Mouse (Mus musculus): ENCODE data around the gene Tph2.
A peak's percentile ranks its signal among the peaks of the same experiment; 100 is the strongest.
"Not testable (repeated sequence)": the region's sequence is repeated elsewhere in the genome, so short reads cannot be mapped to it uniquely, and the experiment has no call there.

The Tph2 gene

DNA sequence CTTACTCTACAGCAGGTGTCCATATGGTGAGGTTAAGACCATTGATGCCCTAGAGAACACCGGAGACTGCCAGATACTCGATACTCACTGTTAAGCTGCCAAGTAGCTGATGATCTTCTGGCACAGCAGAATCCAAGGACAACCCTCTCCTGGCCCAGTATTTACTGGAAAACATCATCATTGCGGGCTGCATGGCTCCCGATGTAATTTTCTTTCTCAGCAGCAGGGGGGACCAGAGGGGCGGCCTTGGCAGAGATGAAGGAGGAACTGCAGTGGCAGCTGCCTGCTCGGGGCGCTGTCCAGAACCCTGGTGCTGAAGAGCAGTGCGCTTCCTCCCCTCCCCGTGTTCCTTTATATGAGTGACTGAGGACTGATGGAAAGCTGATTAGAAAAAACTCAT is at the start of gene Tph2:
Tph2 (minus strand) TSS at position 326 of the 400 bp plus-strand sequence.
- peak; percentile 75 for DNase-seq

DNA sequence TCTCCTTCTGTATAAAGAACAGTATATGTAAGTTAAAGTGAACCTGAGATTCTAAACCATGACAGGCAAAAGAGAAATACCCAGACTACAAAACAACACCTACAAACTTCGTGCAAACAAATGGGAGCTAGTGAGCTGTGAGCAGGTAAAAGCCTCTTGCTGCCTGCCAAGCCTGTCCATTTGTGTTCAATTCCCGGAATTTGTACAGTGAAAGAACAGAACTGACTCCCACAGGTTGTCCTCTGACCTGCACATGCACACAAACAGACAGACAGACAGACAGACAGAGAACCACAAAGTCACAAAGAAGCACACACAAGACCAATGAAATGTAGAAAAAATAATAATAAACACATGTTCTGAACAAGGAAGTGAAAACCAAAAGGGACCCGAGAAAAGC is 49.0 kb upstream of the Tph2 start:
- no peak for DNase-seq

DNA sequence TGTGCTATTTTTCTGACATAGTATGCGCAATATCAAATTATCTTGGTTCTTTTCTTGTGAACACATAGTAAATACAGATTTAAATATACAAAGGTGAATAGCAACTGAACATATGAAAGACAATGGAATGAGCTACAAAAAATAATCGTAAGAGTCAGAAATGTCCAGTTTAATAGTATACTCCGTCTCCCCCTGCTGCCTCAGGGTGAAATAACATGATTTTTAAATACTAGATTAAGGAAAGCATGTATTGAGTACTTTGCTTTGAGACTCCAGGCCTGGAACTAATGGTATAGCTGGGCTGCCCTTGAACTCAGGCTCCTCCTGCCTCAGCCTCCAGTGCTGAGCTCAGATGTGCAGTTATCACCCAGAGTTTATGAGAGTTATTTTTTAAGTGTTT is 47.7 kb upstream of the Tph2 start:
- DNase-seq, result no peak

DNA sequence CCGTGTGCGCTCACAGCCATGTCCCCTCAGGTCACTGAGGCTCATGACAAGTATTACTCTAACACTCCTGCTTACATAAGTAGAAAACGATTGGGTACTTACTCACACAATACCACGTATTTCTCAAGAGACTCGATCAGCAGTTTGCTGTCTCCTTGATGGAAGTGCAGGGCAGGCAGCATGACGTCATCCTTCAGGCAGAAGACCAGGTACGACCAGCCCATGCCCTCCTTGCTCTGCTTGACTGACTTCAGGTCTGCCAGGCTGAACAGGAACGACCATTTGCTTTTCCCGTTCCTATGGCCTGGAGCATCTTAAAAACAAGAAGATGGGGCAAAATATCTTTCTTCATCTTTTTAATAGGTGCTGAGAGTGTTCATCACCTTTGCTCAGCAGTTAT is 44.2 kb upstream of the Tph2 start:
- no peak for DNase-seq

DNA sequence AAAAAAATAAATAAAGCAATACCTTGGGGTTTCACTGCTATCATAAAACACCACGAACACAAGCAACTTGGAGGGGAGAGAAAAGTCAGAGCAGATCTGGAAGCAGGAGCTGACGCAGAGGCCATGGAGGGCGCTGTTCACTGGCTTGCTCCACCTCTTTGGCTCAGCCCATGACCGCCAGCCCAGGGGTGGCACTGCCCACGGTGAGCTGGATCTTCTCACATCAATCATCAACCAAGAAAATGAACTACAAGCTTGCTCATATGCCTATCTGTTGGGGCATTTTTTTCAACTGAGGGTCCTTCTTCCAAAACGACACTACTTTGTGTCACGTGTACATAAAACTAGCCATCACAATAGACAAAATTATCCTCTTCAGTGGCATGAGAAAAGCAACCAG is 41.8 kb upstream of the Tph2 start:
- no peak for DNase-seq

DNA sequence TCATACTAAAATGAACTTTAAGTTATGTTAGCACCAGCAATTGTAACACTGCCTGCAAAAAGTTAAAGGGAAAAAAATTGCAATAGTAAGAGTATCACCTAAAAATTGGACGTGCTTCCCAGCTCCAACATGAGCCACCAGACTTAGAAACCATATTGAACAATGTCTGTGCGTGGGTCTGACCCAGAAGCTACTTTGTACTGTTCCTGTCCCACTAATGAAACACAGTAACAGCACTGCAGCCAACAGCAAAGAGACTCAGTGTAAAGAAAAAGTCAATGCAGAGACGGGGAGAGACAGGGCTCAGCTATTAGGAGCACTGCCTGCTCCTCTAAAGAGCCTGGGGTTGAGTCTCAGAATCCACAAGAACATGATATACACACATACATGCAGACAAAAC is 39.0 kb upstream of the Tph2 start:
- DNase-seq, result no peak

DNA sequence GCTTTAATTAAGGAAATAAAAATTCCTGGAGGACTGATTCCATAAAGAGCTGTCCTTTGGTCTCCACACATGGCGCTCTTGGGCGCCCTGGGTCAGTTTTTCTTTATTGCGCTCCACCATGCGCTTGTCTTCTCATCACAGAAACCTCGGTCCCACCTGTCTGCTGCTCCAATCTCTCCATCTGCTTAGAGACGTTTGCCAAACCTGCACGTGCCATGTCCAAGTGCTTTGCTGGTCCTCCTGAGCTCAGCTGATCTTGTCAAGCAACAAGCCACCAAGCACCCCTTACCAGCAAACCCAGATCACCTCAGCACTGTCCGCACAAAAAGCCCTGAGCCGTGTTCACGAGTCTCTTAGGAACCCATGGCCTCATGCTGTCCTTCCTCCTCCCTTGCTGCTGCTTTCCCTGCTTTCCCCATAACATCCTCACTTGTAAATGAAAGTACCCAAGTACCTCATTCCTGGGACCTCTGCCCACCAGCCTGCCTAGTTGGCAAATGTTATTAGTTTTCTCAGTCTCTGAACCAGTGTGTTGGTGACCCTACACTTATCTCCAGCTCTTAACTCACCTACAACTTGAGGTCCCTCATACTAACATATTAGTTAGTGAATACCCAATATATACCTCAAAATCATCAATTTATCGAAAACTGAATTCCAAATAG is 28.2 kb upstream of the Tph2 start:
- DNase-seq, result peak; percentile 68

DNA sequence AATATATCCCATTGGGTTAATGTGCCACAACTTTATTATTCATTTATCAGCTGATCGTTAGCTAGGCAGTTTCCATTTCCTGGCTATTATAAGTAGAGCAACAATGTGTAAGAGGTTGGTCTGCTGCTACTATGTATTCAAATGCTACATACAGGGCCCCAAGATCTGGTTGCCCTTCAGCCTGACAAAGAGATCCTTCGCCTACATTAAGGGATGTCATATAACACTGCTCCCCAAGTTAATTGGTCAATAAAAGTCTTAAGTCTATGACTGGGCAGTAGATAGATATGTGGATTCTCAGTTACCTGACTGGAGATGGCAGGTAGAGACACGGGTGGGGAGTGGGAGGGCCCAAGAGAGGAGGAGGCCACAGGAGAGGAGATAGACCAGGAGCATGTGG is 21.0 kb upstream of the Tph2 start:
- DNase-seq, result no peak

DNA sequence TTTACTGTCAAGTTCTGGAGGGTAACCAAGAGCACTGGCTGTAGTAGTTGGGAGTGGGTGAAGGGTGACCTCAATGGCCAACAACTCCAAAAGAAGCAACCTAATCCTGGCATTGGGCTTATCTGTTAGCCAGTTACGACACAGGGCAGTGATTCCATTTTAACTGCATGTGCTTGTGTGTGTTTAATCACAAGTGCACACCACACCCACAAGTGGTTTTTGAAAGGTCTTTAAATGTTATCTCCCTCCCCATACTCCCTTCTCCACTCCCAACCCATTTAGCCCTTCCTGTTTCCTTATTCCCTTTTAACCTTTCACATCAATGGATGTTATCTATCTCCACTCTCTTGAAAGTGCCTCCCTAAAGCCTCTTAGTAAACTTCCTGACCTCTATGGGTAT is 20.5 kb upstream of the Tph2 start:
- DNase-seq, result no peak

GRCm38 (mm10) chr10:115191214-115191613 is 6.4 kb upstream of the Tph2 start:
- DNase-seq, result peak; percentile 33

DNA sequence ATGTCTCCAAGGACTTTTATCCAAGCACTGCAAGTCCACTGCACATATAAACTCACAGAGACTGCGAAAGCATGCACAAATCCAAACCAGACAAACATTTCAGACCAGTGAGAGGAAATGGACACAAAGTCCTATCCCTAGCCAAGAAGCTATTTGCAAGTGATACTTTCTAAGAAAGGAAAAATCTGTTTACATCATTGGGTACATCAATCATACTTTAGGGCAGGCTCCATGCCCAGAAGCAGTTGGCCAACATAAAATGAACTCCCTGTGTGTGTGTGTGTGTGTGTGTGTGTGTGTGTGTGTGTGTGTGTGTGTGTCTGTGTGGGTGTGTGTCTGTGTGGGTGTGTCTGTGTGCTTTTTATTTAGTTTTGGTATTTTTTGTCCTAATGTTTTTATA is 2.6 kb upstream of the Tph2 start:
- DNase-seq, result no peak

- DNase-seq, result no peak
Measured at GRCm38 (mm10) chr10:115181034-115181433, 3.8 kb downstream of the Tph2 start.

DNA sequence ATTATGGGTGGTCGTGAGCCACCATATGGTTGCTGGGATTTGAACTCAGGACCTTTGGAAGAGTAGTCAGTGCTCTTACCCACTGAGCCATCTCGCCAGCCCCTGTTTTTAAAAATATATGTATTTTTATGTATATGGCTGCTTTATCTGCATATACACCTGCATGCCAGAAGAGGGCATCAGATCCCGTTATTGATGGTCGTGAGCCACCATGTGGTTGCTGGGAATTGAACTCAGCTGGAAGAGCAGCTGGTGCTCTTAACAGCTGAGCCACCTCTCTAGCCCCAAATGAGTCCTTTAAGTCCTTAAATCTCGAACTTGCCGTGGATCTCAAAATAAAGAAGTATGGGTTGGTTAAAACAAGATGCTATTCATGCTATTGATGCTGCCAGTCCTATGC is 6.8 kb downstream of the Tph2 start:
- DNase-seq, result not testable (repeated sequence)

- peak; percentile 74 for DNase-seq
Measured at GRCm38 (mm10) chr10:115175591-115175991, 9.2 kb downstream of the Tph2 start.

DNA sequence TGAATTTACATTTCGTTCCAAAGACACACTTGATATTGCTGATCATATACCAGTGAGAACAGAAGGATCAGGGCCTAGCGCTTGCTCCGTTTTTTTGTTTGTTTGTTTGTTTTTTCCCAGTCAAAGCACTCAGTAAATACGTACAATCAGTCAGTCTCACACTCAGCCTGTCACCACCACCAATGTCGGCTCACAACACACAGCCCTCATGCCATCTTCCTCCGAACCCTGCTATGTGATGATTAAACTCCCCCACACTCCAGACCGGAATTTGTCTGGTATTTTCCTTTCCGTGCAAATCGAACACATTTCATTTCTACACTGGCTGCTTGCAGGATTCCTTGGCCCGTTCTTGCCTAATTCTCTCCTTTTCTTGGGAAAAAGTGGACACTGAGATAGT is 11.5 kb downstream of the Tph2 start:
- DNase-seq, result no peak

DNA sequence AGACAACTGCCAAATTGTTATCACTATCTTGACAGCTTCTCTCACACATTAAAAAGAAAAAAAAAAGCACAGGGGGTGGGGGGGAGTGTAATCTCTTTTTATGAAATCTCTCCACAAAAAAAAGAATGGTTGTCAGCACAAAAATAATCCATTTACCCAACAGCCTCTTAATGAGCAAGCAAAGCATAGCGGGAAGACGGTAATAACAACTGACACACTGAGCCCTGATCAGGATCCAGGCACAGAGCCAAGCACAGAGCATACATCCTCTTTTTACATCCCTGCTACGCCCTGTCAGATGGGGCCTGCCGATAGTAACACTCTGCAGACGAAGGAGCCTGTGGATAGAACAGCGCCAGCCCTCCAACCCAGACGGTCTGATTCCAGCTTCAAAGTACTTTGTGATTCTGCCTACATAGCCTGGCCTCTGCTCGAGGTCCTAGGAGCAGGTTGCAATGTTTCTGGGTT is 13.4 kb downstream of the Tph2 start:
- DNase-seq, result no peak

DNA sequence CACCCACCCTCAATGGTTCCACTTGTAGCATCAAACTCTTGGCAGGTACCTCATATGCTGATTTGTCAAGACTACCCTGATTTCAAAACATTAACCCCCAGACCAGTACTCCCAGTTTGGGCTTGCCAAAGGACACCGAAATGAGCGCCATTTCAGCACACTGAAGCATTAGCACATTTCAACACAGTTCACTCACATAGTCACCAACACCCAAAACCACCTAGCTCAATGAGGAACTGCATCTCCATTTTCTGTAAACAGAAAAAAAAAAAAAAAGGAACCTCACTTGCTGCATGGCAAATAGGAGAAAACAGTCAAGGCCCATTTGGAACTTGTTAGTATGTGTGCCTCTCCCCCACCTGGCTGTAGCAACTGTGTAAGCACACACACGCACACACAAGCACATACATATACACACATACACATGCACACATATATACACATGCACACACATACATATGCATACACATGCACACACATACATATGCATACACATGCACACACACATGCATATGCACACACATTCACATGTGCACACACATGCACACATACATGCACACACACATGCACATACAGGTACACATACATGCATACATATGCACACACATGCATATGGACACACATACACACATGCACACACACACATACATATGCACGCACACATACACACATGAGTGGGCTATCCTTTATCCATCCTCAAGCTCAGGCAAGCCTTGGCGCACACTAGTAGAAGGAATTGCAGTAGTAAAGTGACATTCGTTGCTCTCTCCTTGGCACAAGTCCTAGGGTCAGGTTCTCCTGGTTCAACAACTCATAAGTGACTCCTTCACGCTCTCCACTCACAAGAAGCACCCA is 14.1 kb downstream of the Tph2 start:
- no peak for DNase-seq

- no peak for DNase-seq
Measured at GRCm38 (mm10) chr10:115169410-115169809, 15.4 kb downstream of the Tph2 start.

GRCm38 (mm10) chr10:115160289-115160688 is 24.5 kb downstream of the Tph2 start:
- no peak for DNase-seq

GRCm38 (mm10) chr10:115147308-115147707 is 37.5 kb downstream of the Tph2 start:
- no peak for DNase-seq

DNA sequence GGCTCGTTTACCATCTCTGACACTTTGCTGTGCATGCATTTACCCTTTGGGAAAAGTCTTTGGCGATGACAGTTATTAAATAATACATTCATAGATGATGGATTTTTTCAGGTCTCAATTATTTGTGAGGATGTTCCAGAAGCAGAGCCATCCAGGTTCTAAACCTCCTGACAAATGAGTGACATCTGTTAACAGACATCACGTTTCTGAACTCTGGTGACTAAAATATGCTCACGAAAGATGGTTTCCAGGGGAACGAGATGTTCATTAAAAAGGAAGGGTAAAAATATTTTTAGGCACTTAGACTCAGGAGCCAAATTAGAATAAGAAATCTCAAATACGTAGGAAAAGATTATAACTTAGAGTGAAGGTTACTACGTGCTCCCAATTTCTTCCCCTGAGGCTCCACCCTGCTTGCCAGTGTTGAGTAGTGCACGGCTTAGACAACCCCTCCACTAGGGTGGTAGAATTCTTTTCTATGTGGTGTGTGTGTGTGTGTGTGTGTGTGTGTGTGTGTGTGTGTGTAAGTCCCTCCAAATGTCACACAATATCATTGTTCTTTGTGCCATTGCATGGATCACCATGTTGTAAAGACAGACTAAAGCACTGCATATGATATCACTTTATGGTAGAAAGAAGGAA is 38.4 kb downstream of the Tph2 start:
- no peak for DNase-seq

- no peak for DNase-seq
Measured at GRCm38 (mm10) chr10:115144542-115144941, 40.3 kb downstream of the Tph2 start.

DNA sequence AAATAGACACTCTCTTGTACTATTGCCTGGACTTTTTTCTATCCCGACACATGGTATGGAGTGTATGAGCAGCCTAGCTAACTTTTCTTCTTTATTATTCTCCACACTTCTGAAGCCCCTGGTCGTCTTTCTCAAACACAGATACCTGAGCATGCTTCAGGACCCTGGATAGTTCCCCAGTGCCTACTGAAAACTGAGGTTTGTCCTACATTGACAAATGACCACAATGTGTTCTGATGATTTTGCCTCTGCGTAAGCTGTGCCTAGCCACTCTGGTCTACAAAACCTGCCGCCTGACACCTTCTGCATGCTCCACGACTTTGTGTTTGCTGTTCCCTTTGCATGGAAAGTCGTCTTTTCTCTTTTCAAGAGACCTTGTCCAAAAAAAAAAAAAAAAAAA is 41.2 kb downstream of the Tph2 start:
- no peak for DNase-seq

- no peak for DNase-seq
Measured at GRCm38 (mm10) chr10:115137016-115137415, 47.8 kb downstream of the Tph2 start.

Data from cerebellum, adult 11-12 months (tissue).